Mouse (Mus musculus): ENCODE measurements around the gene Rilpl1.
"Not testable (repeated sequence)": the region's sequence is repeated elsewhere in the genome, so short reads cannot be mapped to it uniquely, and the experiment has no call there.

Gene Rilpl1

GRCm38 (mm10) chr5:124529191-124529651, 2.0 kb downstream of the Rilpl1 start:
- peak; percentile 62 for DNase-seq

DNA sequence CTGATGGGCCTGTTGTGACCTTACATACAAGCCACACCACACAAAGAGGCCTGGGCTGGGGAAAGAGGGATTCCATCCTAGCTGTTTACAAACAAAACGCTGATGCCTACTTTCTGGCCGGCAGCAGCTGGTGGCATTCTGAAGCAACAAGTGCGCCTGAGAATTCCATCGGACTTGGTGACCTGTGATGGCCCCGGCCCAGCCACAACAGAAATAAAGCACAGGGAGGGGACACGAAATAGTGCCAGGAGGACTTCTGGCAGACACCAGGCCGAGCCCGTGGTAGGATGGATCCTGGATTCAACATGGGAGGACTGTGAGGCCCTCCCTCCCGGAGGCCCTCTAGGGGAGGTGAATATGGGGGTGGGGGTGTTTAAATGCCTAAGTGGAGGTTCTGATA, 2.4 kb downstream of the Rilpl1 start:
- no peak for DNase-seq

GRCm38 (mm10) chr5:124528351-124528750, 2.8 kb downstream of the Rilpl1 start:
- no peak for DNase-seq

- no peak for DNase-seq
These were observed 6.2 kb downstream of the Rilpl1 start for GRCm38 (mm10) chr5:124524943-124525342.

GRCm38 (mm10) chr5:124523032-124523431, 8.2 kb downstream of the Rilpl1 start:
- DNase-seq: no peak

DNA sequence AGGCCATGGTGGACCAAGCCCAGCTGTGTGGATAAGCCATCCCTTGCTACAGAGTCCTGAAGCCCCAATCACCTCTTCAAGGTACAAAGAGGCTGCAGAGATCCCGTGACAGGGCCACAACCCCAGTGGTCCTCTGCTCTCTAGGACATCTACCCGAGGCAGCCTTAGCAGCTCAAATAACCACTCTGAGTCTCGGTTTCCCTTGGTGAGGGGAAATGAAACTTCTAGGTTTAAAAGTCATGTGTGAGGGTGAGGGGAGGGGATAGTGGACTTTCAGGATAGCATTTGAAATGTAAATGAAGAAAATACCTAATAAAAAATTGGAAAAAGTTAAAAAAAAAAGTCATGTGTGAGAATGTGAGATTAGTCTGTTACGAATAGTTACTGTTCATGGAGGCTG, 9.6 kb downstream of the Rilpl1 start:
- DNase-seq: no peak

GRCm38 (mm10) chr5:124518648-124519047, 12.5 kb downstream of the Rilpl1 start:
- no peak for DNase-seq

DNA sequence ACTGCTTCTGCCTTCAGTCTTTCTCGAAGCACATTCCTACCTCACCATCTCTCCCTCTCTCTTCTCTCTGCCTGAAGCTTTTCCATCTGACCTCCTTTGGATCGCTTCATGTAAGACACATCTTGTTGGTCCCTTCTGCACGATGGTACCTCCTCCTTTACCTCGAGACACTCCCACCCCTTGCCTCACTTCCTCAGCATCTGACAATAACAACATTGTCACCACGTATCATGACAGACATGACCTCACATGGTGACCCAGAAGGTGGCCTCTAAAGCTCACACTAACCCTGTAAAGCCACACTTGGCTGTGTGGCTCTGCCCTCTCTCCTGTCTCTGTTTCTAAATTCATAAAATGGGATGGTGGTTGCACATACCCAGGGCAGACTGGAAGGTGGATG, 15.4 kb downstream of the Rilpl1 start:
- no peak for DNase-seq

DNA sequence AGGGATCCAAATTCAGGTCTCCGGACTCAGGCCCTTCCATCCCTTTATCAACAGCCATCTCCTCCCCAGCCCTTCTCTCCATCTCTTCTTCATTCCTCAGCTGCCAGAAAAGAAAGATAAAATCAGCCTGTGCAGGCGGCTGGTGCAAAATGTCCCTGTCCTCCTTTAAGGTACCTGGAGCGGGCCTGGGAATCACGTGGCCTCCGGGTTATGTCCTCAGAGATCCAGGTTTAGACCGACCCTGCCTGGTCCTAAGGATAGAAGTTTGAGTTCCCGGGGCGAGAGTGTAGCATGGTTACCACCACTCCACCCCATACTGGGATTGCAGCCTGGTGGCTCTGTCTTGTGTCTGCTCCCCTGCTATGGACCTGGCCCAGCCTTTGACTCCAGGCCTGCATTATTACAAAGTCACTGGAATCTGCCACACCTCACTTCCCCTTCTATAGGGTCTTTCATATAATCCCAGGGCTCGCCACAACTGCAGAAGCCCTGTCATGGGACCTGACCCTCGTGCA, 20.6 kb downstream of the Rilpl1 start:
- no peak for DNase-seq

GRCm38 (mm10) chr5:124509742-124510237, 21.4 kb downstream of the Rilpl1 start:
- DNase-seq: peak; percentile 93

DNA sequence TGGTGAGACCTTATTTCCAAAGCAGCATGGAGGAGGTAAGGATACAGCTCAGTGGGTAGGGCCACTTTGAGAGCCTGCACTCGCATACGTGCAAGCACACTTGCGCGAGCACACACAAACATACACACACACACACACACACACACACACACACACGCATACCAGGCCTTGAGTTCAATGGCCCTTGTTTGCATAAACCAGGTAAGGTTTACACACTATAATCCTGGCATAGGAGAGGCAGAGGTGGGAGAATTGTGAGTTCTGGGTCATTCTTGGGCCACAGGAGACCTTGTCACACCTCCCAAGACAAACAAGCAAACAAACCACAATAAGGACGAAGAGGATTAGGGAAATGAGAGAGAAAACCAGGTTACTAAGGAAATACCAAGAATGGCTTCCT, 22.0 kb downstream of the Rilpl1 start:
- DNase-seq: peak; percentile 74

DNA sequence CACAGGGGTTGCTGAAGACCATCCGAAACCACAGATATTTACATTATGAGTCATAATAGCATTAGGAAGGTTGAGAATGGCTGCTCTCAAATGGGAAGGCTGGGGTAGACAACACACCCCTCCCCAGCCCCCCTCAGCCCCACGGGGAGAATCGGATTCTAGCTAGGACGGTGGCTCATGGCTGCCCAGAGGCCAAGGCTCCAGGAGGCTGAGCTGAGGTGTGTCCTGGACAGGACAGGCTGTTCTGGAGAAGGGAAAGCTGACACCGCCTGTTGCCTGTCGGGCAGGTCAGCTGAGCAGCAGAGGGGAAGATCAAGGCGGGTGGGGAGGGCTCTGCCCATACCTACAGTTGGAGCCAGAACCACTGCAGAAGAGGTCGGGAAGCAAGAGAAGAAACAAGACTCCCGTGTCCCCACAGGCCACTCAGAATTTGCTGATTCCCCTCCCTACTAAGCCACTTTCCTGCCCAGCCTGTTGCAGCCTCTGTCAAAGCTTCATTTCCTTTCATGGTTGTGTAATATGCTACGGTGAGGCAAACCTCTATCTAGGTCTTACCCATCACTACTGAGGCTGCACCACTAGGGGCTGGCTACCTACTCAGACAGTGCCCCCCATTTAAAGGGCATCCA, 24.3 kb downstream of the Rilpl1 start:
- peak; percentile 63 for DNase-seq

DNA sequence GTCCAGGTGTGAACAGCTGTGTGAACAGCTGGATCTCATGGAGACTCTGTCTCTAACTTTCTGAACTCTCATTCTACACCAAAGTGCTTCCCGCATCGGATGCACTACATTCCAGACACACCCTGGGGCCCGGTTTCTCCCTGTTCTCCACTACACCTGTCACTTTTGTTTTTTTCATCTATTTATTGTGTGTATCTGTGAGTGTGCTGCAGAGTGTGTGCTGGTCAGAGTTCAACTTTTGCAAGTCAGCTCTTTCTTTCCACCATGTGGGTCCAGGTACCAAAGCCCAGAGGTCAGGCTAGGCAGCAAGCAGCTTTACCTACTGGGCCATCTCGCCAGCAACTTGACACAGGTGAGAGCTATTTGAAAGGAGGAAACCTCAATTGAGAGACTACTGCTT, 26.0 kb downstream of the Rilpl1 start:
- DNase-seq: no peak

- no peak for DNase-seq
These were observed 27.4 kb downstream of the Rilpl1 start for GRCm38 (mm10) chr5:124503742-124504141.

DNA sequence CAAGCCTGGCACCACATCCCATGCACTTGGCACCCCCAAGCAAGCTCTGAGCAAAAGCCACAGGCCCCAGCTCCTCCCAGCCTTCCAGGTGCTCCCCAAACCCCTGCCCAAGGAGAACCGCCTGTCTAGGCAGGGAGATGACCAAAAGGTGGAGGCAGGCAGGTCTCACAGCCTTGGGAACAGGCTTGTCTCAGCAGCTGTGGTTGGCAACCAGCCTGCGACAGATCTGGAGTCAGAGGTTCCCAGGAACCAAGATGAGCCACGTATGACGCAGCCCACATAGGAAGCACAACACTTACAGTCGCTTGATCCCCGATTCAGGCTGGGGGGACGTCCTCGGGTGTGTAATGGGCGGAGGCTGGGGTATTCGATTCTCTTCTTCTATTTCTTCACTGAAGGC, 29.6 kb downstream of the Rilpl1 start:
- DNase-seq: no peak

GRCm38 (mm10) chr5:124500573-124500972, 30.6 kb downstream of the Rilpl1 start:
- no peak for DNase-seq

DNA sequence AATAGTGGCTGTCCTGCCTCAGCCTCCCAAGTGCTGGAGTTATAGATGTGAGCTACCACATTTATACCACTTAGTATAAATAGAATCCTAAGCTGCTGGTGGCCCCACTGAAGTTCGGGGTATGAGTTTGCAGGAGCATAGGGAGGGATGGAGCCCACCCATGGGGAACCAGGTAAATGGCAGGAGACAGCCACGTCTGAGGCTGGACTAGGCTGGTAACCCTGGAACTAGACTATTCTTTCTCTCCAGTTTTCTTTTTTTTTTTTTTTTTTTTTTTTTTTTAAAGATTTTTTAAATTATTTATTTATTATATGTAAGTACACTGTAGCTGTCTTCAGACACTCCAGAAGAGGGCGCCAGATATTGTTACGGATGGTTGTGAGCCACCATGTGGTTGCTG, 31.2 kb downstream of the Rilpl1 start:
- DNase-seq: not testable (repeated sequence)

- DNase-seq: no peak
These were observed 32.2 kb downstream of the Rilpl1 start for GRCm38 (mm10) chr5:124499001-124499400.

DNA sequence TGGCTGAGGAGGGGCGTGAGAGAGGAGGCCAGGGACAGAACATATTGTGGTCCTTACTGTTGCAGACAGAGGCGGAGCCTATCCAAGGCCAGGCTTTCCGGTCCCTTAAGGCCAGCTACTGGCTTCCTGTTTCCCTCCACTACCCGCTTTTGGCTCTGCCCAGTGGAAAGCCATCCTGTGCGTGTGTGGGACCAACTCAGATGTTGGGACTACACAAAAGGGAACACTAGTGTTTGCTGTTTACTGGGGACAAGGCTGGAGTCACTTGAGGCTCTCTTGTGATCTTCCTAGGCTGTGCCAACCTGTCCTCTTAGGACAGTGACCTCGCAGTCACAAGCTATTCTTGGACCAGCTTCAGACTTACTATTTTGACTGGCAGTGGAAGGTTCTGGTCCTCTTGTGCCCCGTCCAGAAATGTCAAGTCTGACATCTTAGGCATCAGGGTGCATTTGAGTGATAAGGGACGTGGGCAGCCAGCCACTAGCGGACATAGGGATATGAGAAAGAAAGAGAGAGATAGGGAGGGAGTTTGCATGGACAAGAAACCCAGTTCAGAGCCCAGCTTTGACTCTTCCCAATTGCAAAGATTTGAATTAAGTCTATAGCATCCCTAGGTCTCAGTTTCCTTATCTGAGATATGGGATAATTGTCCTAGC, 32.8 kb downstream of the Rilpl1 start:
- DNase-seq: peak; percentile 78

DNA sequence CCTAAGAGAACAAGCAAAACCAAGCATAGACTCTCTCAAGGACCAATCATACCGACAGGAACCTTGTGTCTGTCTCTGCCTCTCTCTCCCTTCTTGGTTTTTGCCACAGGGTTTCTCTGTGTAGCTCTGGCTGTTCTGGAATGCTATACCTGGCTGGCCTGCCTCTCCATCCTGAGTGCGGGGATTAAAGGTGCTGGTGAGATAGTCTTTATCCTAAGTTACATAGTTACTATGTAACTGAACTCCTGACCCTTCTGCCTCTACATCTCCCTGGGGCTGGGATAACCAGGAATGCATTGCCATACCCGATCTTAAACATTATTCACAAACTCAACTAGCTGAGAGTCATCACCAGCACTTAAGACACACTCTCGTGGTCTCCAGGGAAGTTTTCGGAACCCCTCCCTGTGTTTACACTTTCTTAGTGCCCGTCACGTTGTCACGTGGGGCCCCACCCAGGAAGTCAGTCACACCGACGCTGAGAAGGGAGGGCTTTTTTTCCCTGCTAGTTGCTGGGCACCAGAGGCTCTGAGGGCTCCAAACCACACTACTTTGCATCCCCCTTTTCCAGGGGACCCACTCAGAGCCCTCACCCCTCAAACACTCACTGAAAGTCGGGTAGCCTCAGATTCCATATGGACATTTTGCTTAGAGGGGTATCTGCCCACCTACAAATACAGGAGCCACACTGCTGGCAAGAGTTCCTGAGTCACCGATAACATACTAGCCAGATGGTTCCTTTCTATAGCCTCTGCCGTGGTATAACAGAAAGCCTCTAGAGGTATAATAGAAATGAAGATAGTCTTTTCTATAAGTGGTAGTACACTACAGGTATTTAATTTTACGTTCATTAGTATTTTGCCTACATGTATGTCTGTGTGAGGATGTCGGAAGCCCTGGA, 34.3 kb downstream of the Rilpl1 start:
- peak; percentile 71 for DNase-seq

- no peak for DNase-seq
These were observed 35.6 kb downstream of the Rilpl1 start for GRCm38 (mm10) chr5:124495547-124495946.

DNA sequence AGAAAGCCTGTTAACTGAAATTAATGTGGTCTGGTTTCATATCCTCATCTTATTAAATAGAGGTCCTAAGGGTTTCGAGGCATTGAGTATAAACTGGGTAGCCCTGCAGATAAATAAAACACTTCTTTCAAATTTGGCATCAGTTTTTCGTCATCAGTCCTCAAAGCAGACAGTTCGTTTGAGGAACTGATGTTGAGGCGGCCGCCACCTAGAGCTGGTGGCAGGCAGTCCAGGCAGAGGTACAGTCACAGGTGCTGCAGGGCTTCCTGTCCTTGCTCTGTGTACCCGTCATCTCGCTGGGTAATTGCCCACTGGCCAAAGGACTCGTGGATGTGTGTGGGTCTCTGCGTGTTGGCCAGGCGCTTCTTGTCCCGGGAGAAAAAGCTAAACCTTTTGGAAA, 37.7 kb downstream of the Rilpl1 start:
- no peak for DNase-seq

DNA sequence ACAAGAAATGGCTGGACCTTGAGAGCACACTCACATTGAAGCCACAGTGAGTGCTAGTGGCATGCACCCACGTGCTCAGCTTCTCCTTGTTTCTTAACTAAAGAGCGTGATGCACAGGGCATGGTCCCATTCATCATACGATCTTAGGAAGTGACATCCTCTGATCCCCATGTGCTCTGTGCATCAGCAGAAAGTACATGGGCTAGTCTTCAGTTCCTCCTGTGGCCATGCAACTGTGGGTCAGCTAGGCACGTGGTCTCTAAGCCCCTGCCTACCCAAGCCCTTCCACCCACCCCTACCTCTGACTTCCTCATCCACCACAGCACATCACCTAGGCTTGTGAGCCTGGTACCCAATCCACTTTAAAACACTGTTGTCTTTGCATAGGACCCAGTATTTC, 38.6 kb downstream of the Rilpl1 start:
- DNase-seq: no peak

All from lung, postnatal 36 days (tissue).